Mouse (Mus musculus): ENCODE data around the gene Ppp1r9b.
"Not testable (repeated sequence)": the region's sequence is repeated elsewhere in the genome, so short reads cannot be mapped to it uniquely, and the experiment has no call there.

The Ppp1r9b gene

DNA sequence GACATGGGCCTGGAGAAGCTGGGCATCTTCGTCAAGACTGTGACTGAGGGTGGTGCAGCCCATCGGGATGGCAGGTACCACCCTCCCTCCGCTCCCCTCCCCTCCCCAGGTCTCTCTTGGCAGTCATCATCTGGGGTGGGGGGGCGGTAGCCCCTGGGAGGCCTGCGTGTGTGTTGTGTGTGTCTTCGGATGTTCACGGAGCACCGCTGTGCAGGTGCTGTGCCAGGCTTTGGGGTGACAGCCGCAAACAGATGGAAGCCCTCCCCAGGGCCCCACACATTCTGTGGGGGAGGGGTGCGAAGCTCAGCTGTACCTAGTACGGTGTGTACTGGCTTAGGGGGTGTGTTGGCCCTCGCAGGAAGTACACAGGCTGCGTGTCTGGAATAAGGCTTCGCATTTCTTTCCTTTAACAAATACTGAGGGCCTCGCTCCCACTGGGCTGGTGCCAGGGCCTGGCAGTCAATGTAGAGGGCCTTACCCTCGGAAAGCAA is 7.3 kb downstream of the Ppp1r9b start:
- peak in 1 of 2 experiments; percentile 39 for DNase-seq (ENCODE audit: low spot score in 2 of 2)

DNA sequence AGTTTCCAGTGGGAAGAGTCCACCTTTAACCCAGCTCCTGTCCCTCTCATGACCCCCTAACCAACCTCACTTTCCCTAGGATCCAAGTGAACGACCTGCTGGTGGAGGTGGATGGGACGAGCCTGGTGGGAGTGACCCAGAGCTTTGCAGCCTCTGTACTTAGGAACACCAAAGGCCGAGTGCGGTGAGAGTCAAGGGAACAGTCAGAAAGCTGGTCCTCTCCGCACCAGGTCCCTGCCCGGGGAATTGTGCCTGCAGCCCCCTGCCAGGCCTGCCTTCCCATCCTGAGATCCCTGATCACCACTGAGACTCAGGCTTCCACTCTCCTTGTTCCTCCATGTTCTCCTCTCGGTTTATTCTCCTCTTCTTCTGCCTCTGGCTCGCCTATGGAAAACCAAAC is 9.3 kb downstream of the Ppp1r9b start:
- DNase-seq (ENCODE audit: low spot score in 2 of 2) = no peak

DNA sequence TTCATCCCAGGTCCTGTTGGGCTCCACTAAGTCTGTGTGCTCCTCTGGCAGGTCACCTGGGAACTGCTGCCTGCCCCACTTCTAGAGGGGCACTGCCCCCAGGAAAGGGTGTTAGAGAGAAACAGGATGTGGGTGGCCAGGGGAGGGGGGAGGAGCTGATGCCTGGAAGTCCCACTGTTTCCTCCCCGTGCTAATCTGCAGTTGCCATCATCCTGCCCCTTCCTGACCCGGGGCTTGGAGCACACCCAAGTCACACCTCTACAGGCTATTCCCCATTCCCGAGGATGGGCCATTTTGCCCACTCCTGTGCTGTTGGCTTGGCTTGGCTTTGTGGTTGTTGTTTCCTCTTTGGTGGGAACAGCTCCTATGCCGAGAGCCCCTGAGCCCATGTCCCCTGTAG is 9.7 kb downstream of the Ppp1r9b start:
- DNase-seq (ENCODE audit: low spot score in 2 of 2) = peak in 1 of 2 experiments; percentile 21

DNA sequence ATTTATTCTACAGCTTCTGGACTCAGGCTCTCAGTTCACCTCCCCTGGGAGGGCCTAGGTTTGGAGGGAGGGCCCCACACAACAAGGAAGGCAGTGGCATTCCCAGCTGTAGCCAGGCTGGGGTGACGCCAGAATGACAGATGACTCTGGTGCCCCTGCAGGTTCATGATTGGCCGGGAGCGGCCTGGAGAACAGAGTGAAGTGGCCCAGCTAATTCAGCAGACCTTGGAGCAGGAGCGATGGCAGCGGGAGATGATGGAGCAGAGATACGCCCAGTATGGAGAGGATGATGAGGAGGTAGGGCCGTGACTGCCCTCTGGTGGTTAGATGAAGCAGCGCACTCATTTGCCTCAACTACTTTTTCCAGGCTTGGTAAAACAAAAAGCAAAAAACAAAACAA is 10.2 kb downstream of the Ppp1r9b start:
- DNase-seq (ENCODE audit: low spot score in 2 of 2) = peak in 1 of 2 experiments; percentile 70

DNA sequence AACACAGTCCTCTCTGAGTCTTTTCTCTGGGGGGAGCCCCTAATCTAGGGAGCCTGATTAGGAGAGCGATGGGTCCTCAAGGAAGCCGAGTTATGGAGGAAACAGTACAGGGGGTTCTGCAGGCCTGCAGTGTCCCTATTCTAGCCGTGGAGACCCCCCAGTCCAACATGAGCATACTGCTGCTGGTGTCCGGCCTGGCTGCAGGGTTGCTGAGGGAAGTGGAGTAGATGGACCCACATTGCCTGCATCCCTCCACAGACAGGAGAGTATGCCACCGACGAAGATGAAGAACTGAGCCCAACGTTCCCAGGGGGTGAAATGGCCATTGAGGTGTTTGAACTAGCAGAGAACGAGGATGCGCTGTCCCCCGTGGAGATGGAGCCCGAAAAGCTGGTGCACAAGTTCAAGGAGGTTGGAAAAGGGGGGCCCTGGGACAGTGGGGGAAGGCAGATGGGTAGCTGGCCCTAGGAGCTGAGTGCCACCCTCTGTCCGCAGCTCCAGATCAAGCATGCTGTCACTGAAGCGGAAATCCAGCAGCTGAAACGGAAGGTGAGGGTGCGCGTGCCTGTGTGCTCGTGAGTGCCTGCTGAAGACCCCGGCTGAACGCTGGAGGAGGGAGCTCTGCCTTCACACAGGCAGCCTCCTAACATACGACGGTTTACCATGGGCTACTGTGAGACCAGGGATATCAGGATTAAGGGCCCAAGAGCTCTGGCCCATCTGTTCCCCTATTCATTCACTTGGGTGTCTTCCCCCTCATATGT is 10.9 kb downstream of the Ppp1r9b start:
- no peak for DNase-seq (ENCODE audit: low spot score in 2 of 2)

DNA sequence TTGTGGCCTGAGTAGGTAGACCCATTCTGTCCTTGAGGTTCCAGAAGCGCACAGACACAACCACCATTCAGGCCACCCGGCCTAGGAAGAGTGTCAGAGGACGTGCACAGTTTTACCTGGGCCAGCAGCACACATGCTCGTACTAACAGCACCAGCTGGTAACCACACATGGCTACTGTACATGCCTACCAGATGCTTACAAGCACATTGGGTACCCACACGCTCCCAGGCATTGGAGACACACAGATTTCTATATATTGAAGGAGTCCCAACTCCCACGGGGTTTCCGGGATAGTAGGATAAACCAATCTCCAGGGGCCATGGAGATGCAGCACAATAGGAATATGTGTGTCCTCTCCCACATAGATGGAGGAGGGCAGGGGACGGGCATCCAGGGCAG is 11.9 kb downstream of the Ppp1r9b start:
- DNase-seq (ENCODE audit: low spot score in 2 of 2) = no peak

DNA sequence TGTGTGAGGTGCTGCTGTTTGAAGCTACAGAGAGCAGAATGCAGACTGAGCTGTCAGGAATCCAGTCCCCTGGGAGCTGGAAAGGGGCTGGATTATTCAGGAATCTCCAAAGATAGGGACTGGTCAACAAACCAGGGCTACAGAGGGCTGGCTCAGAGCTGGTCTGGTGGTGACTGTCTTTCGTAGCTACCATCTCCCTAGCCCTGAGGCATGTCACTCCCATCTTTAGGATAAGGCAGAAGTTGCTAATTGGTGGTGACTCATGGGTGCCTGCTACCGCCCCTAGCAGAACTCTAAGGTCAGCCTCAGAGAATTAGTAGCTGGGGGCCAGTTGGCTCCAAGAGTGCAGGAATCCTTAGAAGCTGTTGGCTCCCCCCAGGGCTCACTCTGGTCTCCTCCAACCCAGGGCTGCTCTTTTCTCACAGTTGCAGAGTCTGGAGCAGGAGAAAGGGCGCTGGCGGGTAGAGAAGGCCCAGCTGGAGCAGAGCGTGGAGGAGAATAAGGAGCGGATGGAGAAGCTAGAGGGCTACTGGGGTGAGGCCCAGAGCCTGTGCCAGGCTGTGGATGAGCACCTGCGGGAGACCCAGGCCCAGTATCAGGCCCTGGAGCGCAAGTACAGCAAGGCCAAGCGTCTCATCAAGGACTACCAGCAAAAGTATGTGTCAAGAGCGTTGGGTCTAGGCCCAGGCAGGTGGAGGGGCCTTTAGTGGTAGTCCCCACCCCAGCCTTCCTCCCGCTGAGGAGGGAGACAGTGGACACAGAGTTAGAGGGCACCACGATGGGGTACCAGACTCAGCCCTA is 13.5 kb downstream of the Ppp1r9b start:
- DNase-seq (ENCODE audit: low spot score in 2 of 2) = no peak

DNA sequence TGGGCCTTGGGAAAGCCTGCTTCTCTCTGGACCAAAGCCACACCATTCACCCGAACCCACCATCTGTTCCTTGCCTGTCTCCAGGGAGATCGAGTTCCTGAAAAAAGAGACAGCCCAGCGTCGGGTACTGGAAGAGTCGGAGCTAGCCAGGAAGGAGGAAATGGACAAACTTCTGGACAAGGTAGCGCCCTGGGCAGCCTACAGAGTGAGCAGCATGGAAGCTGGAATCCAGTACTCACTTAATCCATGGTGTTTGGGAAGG is 14.0 kb downstream of the Ppp1r9b start:
- no peak for DNase-seq (ENCODE audit: low spot score in 2 of 2)

DNA sequence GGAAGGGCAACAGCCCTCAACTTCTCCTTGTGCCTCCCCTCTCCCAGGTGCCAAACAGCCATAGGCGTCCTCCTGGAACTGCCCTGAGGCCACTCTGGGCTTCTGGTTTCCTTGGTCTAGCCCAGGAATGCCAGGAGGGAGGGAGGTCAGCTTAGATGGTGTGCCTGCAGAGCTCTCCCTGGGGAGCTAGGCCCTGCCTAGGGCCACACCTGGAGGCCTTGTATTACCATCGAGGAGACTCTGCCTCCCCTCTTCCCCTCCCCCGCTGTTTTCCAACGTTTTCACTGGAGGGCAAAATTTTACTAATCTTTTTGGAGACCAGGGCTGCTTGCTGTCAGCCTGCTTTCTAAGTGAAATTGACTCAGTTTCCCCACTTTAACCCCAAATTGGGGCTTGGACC is 15.2 kb downstream of the Ppp1r9b start:
- DNase-seq (ENCODE audit: low spot score in 2 of 2) = peak in 1 of 2 experiments; percentile 22

DNA sequence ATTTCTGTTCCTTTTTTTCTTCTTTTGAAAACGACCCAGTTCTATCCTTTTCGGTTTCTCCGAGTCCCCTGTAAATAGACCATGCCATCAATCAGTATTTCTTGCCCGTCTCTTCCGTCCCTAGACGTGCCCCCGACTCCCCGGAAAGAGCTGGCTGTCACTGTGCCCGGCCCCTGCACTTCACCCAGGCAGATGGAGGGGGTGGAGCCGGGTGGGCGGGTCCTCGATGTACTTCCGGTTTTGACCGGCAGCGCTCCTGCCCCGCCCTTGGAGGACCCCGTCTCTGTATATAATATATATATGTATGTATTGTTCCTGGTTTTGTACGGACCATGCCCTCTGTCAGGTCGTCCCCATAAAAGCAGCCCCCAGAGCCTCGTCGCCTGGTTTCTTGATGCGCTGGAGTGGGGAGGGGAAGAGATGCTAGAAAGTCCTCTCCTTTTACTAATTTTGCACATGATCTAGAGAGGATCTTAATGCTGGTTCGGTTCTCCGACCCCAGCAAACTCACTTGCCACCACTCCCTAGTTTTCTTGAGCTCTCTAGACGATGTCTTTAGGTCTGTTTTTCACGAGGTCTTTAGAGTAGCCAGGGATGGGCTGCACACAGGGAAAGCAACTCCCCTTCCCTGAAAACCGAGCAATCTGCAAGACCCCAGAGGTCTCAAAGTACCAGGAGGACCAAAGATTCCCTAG is 15.8 kb downstream of the Ppp1r9b start:
- DNase-seq (ENCODE audit: low spot score in 2 of 2) = peak in 1 of 2 experiments; percentile 76

DNA sequence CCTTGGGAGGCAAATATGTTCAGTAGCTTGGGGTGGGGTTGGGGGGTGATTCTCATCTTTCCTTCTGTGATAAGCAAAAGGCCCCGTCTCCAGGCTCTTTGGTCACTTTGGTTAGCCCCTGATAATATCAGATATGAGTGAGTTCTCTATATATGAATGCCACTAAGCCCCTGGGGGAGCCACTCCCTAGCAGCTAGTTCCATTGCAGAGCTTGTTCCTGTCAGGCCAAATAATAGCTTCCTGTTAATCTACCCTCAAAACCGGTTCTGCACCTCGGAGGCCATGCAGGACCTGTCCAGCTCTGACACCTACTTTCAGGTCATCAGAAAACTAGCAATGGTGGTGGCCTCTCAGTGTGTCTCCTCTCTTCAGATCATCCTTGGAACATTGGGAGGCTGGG is 16.6 kb downstream of the Ppp1r9b start:
- no peak for DNase-seq (ENCODE audit: low spot score in 2 of 2)

DNA sequence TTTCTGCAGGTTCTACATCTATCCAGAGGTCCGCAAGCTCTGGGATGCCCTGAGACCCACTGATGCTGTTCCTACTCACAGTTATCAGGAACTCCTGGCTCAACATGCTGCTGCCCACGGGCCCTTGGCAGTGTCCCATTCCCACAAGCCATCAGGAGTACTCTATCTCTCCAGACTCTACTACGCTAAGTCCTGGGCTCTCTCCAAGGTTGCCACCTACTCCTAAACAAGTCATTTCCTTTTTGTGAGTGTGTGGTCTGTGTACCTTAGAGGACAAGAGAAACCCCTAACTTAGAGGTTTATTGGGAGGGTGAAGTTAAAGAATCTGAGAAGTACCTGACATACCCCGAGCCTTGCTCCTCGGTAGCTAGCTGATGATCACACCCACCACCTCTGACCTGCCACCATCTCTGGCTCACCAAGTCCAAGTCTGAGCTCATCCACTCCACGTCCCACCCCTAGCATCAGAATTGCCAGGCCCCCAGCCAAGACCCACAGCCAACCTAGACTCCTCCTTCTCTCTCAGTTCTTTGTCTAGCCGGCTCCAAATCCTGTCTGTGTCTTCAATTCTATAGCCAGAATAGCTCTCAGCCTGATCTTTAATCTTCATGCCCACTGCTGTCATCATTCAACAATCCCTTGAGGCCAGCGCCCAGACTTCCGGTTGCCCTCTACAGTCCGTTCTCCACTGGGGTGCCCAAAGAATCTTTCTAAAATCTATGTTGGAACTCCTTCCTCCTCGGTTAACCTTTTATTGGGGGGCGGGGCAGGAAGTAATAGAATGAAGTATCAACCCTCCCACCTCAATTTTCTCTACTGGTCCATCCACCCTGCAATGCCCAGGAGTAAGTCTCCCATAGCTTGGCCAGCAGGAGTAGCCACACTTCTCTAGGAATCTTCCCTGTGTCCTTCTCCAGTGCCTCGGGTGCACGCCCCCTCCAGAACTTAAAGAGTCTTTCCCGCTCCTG is 18.1 kb downstream of the Ppp1r9b start:
- DNase-seq (ENCODE audit: low spot score in 2 of 2) = peak in 1 of 2 experiments; percentile 26

DNA sequence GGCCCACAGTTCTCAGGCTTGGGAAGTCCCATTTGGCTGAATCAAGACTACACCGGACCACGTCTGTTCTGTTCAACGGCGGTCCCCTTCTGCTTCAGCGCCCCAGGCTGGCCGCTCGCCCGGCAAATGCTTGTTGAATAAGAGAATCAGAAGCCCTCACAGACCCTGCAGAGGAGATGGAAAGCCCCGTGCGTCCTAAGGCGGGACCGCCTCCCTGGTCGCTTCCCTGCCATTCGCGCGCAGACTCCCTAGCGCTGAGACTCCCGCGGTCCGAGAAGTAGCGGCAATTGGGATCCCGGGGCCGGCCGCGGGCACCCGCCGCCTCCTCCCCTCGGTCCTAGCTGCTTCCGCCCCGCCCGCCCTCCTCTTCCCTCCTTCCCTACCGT is 18.8 kb downstream of the Ppp1r9b start, which contains the start of gene Samd14:
Gene Samd14, plus strand, starts transcription at position 251 of the 386 bp plus-strand sequence.
- DNase-seq (ENCODE audit: low spot score in 2 of 2) = peak; percentile 76 to 81

DNA sequence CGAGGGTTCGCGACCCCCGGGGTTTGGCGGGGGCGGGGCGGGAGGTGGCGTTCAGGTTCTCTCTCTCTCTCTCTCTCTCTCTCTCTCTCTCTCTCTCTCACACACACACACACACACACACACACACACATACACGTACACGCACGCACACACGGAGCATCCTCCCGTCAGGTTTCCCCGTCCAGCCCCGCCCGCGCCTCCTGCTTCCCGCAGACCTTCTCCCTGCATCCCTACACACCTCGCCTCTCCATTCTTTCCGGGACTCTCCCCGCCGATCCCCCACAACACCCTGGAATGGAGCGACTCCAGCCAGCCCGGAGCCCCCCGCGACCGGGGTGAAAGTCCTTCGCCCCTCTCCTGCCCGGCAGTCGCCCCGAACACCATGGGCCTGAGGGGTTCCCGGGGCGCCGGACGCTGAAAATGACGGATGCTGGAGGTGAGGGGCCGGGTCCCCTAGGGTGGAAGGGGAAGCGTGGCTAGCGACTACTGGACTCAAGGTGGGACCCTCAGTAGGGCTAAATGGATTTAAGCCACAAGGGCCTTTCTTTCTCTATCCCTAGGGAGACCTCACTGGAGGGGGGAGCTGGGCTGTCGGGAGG is 19.4 kb downstream of the Ppp1r9b start:
- DNase-seq (ENCODE audit: low spot score in 2 of 2) = peak in 1 of 2 experiments; percentile 47

DNA sequence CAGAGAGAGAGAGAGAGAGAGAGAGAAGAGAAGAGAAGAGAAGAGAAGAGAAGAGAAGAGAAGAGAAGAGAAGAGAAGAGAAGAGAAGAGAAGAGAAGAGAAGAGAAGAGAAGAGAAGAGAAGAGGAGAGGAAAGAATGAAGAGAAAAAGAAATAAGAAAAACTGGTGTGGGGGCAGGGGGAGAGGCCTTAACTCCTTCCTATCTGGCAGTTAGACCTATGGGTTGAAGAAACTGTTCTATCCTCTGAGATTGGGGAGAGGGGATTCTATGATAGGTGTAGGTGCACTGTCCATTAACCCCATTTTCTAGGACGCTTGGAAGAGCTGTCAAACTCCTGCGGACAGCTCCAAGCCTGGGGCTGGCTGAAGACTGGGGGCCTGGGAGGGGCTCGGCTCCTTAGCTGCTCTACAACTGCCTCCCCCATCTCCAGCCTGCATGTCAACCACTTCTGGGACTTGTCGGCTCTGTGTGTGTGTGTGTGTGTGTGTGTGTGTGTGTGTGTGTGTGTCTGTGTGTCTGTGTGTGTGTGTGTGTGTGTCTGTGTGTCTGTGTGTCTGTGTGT is 20.1 kb downstream of the Ppp1r9b start:
- DNase-seq (ENCODE audit: low spot score in 2 of 2) = not testable (repeated sequence)

DNA sequence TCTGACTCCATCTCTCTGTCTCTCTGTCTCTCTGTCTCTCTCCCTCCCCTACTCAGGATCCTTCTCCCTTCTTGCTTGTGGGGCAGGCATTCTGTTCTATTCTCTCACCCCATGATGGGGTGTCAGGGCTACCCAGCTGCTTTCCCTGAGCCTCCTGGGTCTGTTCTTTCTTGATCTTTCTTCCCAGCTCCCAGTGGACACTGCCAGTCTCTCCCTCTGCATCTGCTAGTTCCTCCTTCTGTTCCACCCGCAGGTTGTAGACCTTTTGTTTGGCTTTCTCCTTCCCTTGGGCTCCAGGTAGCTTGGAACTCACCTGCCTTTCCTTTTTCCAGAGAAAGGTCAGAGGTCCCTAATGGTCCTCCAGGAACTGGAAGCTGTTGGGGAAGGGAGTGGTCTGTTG is 20.6 kb downstream of the Ppp1r9b start:
- no peak for DNase-seq (ENCODE audit: low spot score in 2 of 2)

DNA sequence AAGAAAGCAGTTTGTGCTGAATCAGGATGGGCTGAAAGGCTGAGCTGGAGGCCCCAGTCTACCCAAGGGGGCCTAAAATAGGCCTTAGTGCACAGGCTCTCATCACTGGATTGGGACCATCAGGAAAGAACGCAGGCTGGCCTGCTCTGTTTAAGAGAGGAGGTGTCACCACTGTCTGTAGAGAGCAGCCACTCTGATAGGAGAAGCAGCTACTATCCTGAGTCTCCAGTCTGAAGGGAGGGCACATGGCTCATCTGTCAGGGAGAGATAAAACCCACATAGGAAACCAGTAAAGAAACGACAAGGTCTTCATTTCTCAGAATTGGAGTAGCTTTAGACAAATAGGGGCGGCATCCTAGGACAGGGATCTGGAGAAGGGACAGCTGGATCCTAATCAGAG is 21.2 kb downstream of the Ppp1r9b start:
- DNase-seq (ENCODE audit: low spot score in 2 of 2) = no peak

DNA sequence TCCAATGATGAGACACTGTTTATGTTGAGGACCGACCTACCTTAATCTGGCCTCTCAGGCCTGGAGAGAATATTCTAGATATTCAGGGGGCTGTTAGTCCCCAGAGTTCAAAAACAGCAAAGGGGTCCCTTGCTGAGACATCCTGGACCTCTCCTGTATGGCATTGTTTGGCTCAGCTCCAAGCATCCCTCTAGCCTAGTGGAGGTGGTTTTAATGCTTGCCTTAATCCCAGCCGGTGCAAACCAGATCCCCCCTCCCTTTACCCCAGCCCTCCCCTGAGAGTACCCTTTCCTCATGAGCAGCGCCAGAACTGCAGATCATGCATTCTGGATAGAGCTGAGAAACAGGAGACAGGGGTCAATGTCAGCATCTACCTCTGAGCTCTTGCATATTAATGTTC is 21.7 kb downstream of the Ppp1r9b start:
- DNase-seq (ENCODE audit: low spot score in 2 of 2) = no peak

DNA sequence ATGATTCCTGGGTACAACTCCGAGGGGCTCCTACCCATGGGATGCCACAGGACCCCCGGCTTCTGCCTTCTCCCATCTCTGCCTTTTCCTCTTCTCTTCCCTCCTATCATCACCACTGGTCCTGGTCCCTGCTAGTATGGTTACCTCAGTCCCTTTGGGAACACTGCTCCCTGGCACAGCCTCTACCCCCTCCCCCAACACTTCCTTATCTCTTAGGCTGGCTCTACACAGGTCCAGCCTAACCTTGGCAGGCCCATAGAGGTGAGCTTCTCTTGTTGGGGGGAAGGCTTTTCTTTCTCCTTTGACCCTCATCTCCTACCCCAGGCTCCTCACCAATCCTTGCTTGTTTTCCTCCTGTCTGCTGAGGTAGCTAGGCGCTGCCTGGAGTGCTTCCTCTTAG is 24.6 kb downstream of the Ppp1r9b start:
- no peak for DNase-seq (ENCODE audit: low spot score in 2 of 2)

DNA sequence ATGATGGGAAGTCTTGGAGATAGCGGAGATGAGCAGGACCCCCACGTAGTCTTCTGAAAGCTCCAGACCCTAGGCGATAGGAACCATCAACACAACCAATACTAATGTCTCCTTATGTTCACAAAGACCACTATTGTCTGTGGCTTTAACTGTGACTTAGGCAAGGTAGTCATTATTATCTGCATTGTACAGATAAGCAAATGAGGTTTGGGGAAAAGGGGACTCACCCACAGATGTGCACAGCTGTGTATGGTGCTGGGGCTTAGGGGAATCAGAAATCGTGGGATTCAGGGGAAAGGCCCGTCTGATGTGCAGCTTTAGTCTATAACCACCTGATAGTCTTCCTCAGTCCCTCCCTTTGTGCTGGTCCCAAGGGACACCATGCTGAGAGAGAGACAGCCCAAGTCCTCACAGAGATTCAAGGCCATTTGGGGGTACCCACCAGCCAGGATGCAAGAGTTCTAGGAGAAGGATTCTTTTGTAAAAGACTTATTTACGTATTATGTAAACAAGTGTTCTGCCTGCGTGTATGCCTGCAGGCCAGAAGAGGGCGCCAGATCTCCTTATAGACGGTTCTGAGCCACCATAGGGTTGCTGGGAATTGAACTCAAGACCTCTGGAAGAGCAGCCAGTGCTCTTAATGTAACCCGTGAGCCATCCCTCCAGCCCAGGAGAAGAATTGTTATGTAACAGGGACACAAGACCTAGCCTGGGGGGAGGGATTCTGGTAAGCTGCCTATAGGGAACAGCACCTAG is 31.6 kb downstream of the Ppp1r9b start:
- no peak for DNase-seq (ENCODE audit: low spot score in 2 of 2)

Data from frontal cortex, postnatal 10 days (tissue).